Mouse (Mus musculus): Measurements from ENCODE around the gene Osbp.

- TF ChIP-seq GATA1 (IDR thresholded peaks at IDR 0.05; ENCODE audit: borderline replicate concordance, low read length) (no peak), FLI1 (IDR thresholded peaks at IDR 0.05; ENCODE audit: low read length) (no peak)
These were observed 7.9 kb downstream of the Osbp start for GRCm38 (mm10) chr19:11973511-11974222.

Data from megakaryocyte, embryonic 14.5 days (primary cell).